Mouse (Mus musculus) megakaryocyte, embryonic 14.5 days (primary cell): ENCODE results near the gene Dclk2.

Experiments
- FLI1 ChIP-seq: IDR thresholded peaks from 2 replicates; pipeline ENCODE4 v1.6.1; 2012; ENCODE audit warnings: low read length, inconsistent platforms, mixed read lengths
- GATA1 ChIP-seq: IDR thresholded peaks from 3 replicates; pipeline ENCODE4 v1.6.1; 2012; ENCODE audit warnings: mixed read lengths, low read length, inconsistent platforms, borderline replicate concordance

DNA sequence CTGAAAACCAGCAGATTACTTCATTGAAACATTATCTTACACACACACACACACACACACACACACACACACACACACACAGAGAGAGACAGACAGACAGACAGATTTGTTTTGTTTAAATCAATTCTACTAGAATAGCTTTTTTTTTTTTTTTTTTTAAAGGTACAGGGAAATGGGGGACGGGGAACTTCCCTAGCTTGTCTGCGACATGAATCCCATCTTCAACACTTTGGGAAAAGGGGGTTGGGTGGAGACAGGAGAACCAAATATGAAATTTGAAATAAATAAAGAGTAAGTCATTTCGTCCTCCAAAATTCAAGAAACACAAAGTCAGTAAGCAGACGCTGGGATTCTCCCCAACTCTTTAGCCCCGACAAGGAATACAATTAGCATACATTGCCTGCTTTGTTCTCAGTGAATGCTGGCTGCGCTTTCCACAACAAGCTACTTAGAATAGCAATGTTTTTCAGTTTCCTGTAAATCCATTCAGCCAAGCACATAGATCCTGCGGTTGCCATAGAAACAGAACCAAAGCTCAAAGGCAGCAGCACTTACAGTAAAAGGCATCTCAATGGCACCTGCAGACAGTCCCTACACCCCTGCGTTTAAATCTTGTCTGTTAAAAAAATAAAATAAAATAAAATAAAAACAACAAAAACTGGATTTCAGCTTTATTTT, 75.7 kb downstream of the Dclk2 start:
- TF ChIP-seq FLI1 (no peak), GATA1 (no peak)
